In the genomic region with DNA sequence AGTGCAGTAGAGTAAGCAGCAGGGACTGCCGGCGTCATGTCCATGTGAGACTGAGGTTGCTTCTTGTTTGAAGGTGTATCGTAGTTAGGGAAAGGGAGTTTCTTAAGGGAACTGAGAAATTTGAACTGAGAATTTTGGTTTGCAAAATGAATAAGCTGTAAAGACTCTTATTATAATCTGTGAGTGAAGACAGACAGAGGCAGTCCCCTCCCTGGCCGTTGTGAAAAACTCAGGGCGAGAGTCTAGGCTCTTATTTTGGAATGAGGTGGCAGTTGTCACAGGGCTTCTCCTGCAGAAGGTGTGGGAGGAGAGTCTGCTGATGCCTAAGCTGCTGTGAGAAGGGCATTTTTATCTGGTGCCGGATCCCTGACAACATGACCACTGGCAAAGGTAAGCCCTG, we compare ENCODE assay signal across 10 mouse cellular contexts.
DNase-seq lines count a peak whose midpoint lies in the region; ATAC-seq lines count a peak whose summit lies in the region.
"Had no signal": no experiment of that assay in that cellular context is flagged by ENCODE, and none has a peak within 500 bp of the region (broad histone marks: within the 10 kb centered on the region; RNA-seq: fewer than 3 reads in every experiment).

No protein-coding gene starts in this region.

- peak; percentile 23 for DNase-seq in layer of hippocampus, adult 11-12 months (ENCODE audit: low spot score)
- no peak for DNase-seq in layer of hippocampus, adult 8-10 months (ENCODE audit: low spot score in 2 of 2)
- peak; percentile 56 for DNase-seq in Muller cell, postnatal 12 days (ENCODE audit: inconsistent ontology term)
- peak; percentile 58 for DNase-seq in heart, adult 8-10 months (ENCODE audit: low spot score)
- no peak for DNase-seq in cerebellum, adult 9-10 months
- DNase-seq in lung, postnatal 14 days, result no peak
- no peak for DNase-seq in kidney, adult 11 months
- DNase-seq: gastrocnemius, postnatal 14 days; thymus, postnatal 4 days had no signal

- H3K27ac ChIP-seq in liver, embryonic 12.5 days, result peak overlapping the region; percentile 57

- ATAC-seq in liver, embryonic 12.5 days, result no peak

- H3K9me3 ChIP-seq in liver, embryonic 12.5 days (replicated peaks), result no peaks in the 10 kb centered on the region

- no peaks in the 10 kb centered on the region for H3K27me3 ChIP-seq in liver, embryonic 12.5 days (replicated peaks)

- WGBS in liver, embryonic 12.5 days (ENCODE audit: insufficient replicate concordance), result 61% methylated on average over 6 of the region's 6 CpGs

- 0 out of 2 replicates have a peak overlapping the region, but pooled peaks have one; percentile 27 for H3K4me2 ChIP-seq in liver, embryonic 12.5 days

- no peak overlapping the region for H3K4me3 ChIP-seq in liver, embryonic 12.5 days

- H3K4me1 ChIP-seq in liver, embryonic 12.5 days, result peaks cover 82% of the 10 kb centered on the region

- peaks cover 14% of the 10 kb centered on the region; the same call in 1 of the 2 replicates for H3K36me3 ChIP-seq in liver, embryonic 12.5 days

- no peak overlapping the region for H3K9ac ChIP-seq in liver, embryonic 12.5 days

Comparison
In these comparisons a context has a peak if more than half of its experiments do, and no peak if none do; other contexts are left out.
1. DNase-seq: peak in layer of hippocampus, adult 11-12 months (single experiment), Muller cell, postnatal 12 days (single experiment) and heart, adult 8-10 months (single experiment); none in layer of hippocampus, adult 8-10 months (0 of 2), cerebellum, adult 9-10 months (single experiment), lung, postnatal 14 days (single experiment) and kidney, adult 11 months (single experiment).